Mouse (Mus musculus) megakaryocyte-erythroid progenitor cell, adult 5-6 weeks (primary cell): ENCODE measurements around the gene Stab1. TPM values are rescaled to one million over a fixed set of nuclear protein-coding genes. Genes with fewer than 3 reads are reported as not detected.

ENCODE experiments used
- ATAC-seq: replicated peaks from 2 replicates; pipeline ENCODE4 v1.8.0; 2016; ENCODE audit warnings: mild to moderate bottlenecking, inconsistent platforms; ENCODE audit not compliant: severe bottlenecking, poor library complexity, low FRiP score, low TSS enrichment
- total RNA-seq, 2 experiments: library from RNA; stranded (forward) in 1 of 2; stranded (reverse) in 1 of 2; fragments of 200-1000, 215-1000 nt in 1 of 2; fragments of >200 nt in 1 of 2; fragmentation: Nextera tagmentation in 1 of 2; gene quantifications; 2 replicates each; pipeline ENCODE4 v1.2.3; 2014 to 2017

Gene Stab1
- total RNA-seq, 2 experiments from 2014 or later, result 0.20 TPM; not detected in 1

- ATAC-seq, result 0 out of 2 replicates have a peak, but pooled peaks have one; percentile 59
Measured at GRCm38 (mm10) chr14:31195968-31196367, 27.5 kb upstream of the Stab1 start.

GRCm38 (mm10) chr14:31195521-31195920 lies 27.1 kb upstream of the Stab1 start:
- ATAC-seq, result no peak

GRCm38 (mm10) chr14:31194891-31195513 lies 26.6 kb upstream of the Stab1 start:
- no peak for ATAC-seq

- ATAC-seq, result no peak
Measured at GRCm38 (mm10) chr14:31194441-31194840, 26.0 kb upstream of the Stab1 start.

- no peak for ATAC-seq
Measured at GRCm38 (mm10) chr14:31193791-31194190, 25.4 kb upstream of the Stab1 start.

GRCm38 (mm10) chr14:31191936-31192335 lies 23.5 kb upstream of the Stab1 start:
- no peak for ATAC-seq

- ATAC-seq, result no peak
Measured at GRCm38 (mm10) chr14:31189348-31189747, 20.9 kb upstream of the Stab1 start.

GRCm38 (mm10) chr14:31188771-31189181 lies 20.3 kb upstream of the Stab1 start:
- ATAC-seq, result no peak

GRCm38 (mm10) chr14:31186656-31187055 lies 18.2 kb upstream of the Stab1 start:
- no peak for ATAC-seq

GRCm38 (mm10) chr14:31184195-31184594 lies 15.8 kb upstream of the Stab1 start:
- no peak for ATAC-seq

GRCm38 (mm10) chr14:31183541-31183940 lies 15.1 kb upstream of the Stab1 start:
- ATAC-seq, result no peak

GRCm38 (mm10) chr14:31182786-31183290 lies 14.4 kb upstream of the Stab1 start:
- no peak for ATAC-seq

GRCm38 (mm10) chr14:31181512-31181911 lies 13.1 kb upstream of the Stab1 start:
- ATAC-seq, result no peak

- ATAC-seq, result no peak
Measured at GRCm38 (mm10) chr14:31179677-31180365, 11.4 kb upstream of the Stab1 start.

- ATAC-seq, result no peak
Measured at GRCm38 (mm10) chr14:31177715-31178114, 9.3 kb upstream of the Stab1 start.

- ATAC-seq, result no peak
Measured at GRCm38 (mm10) chr14:31177287-31177686, 8.8 kb upstream of the Stab1 start.

GRCm38 (mm10) chr14:31173537-31173936 lies 5.1 kb upstream of the Stab1 start:
- ATAC-seq, result no peak

- no peak for ATAC-seq
Measured at GRCm38 (mm10) chr14:31172781-31173455, 4.5 kb upstream of the Stab1 start.

- no peak for ATAC-seq
Measured at GRCm38 (mm10) chr14:31171821-31172220, 3.4 kb upstream of the Stab1 start.

GRCm38 (mm10) chr14:31171386-31171785 lies 2.9 kb upstream of the Stab1 start:
- no peak for ATAC-seq
